Mouse (Mus musculus) liver, postnatal 0 days (tissue): Measurements from ENCODE around the gene Coro2a. TPM values are rescaled to one million over a fixed set of nuclear protein-coding genes. Genes with fewer than 3 reads are reported as not detected.
A peak's percentile ranks its signal among the peaks of the same experiment; 100 is the strongest.

ENCODE experiments used
- ATAC-seq: fragments of 200-750 bp; cut with Nextera tagmentation; 2 replicates; pipeline ENCODE4 v1.8.0; 2017; ENCODE audit warnings: mild to moderate bottlenecking, moderate library complexity
- DNase-seq: peaks from one replicate; pipeline ENCODE4 v3.0.0-alpha.2; 2016
- H3K27ac ChIP-seq: fragments of 300-500 bp; sonication (generic); 2 replicates; pipeline ENCODE4 v1.5.1; 2014; ENCODE audit warnings: antibody characterized with exemption, moderate library complexity, mild to moderate bottlenecking, low read depth
- H3K27me3 ChIP-seq: fragments of 300-500 bp; sonication (generic); 2 replicates; pipeline ENCODE4 v1.6.1; 2014; ENCODE audit warnings: low read length, control low read depth, mixed read lengths; ENCODE audit not compliant: insufficient read depth
- H3K36me3 ChIP-seq: fragments of 300-500 bp; sonication (generic); replicated peaks from 2 replicates; pipeline ENCODE4 v1.6.1; 2014; ENCODE audit warnings: mild to moderate bottlenecking, control low read depth, low read length, moderate library complexity, mixed read lengths; ENCODE audit not compliant: insufficient read depth
- H3K4me1 ChIP-seq: fragments of 300-500 bp; sonication (generic); 2 replicates; pipeline ENCODE4 v1.6.1; 2014; ENCODE audit warnings: antibody characterized with exemption, mild to moderate bottlenecking, control low read depth; ENCODE audit not compliant: insufficient read depth
- H3K4me2 ChIP-seq: fragments of 300-500 bp; sonication (generic); 2 replicates; pipeline ENCODE4 v1.6.1; 2014; ENCODE audit warnings: low read depth, mild to moderate bottlenecking, low read length, moderate library complexity, mixed read lengths
- H3K4me3 ChIP-seq: fragments of 300-500 bp; sonication (generic); 2 replicates; pipeline ENCODE4 v1.5.1; 2014; ENCODE audit warnings: low read depth, low read length
- H3K9ac ChIP-seq: fragments of 300-500 bp; sonication (generic); replicated peaks from 2 replicates; pipeline ENCODE4 v1.6.1; 2014; ENCODE audit warnings: mild to moderate bottlenecking, moderate library complexity
- H3K9me3 ChIP-seq: fragments of 300-500 bp; sonication (generic); 2 replicates; pipeline ENCODE4 v1.6.1; 2016; ENCODE audit warnings: mild to moderate bottlenecking, control low read depth, low read length, mixed read lengths
- CTCF ChIP-seq: sonication (generic); IDR thresholded peaks from 2 replicates; pipeline ENCODE4 v1.5.1; 2016; ENCODE audit warnings: antibody characterized with exemption, low read depth
- EP300 ChIP-seq: IDR thresholded peaks from 2 replicates; pipeline ENCODE4 v1.6.1; 2016; ENCODE audit warnings: antibody characterized with exemption, low read depth, mild to moderate bottlenecking
- WGBS: fragments of 180-500 bp; shearing (Covaris S2); extraction: QIAGEN DNeasy Blood & Tissue Kit; methylation state at CpG from one replicate; pipeline ENCODE4 v1.1.7; 2014; ENCODE audit not compliant: insufficient replicate concordance; 5-methylcytosine and 5-hydroxymethylcytosine counted together
- polyA plus RNA-seq: library from polyadenylated mRNA; unstranded; fragments of >200 nt; fragmentation: Nextera tagmentation; extraction: Ambion mirVana; gene quantifications from 2 replicates; pipeline ENCODE4 v1.2.1, GENCODE M21; 2015

The Coro2a gene
- polyA plus RNA-seq, 1 experiment from 2014 or later, result 2.2 TPM

DNA sequence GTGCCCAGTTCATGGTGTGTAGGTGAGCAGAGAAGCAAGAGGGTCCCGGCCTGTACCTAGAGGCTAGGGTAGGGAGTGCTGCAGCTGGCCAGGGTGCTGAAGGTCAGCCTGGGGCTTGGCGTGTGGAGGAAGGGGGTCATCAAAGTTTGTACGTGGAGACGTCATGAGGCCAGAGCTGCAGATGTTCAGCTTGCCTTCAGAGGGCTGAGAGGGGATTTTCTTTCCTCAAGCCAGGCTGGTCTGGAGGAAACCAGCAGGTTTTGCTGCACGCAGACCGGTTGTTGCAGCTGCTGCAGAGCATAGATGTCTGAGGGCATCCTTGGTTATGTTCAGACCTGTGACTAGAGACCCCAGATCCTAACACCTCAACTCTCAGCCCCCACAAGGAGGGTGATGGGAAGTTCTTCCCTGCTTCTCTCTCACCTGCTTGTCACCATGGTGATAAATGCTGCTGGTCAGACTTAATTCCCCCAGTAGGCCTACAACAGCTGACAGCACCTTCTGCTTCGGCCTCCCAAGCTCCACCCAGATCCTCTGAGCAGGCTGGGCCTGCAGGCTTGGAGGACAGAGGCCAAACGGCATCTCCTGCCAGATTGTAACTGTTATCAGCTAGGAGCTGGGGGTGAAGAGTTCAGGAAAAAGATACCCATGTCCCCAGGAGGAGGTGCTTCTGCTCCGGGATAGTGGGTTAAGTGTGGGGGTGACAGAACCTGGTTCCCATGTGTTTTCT is 27.8 kb downstream of the Coro2a start:
- no peak for DNase-seq
- Histone ChIP-seq H3K4me3 (no peak overlapping the region), H3K27ac (peak overlapping the region; percentile 72), H3K9me3 (no peaks in the 10 kb centered on the region), H3K27me3 (no peaks in the 10 kb centered on the region), H3K4me2 (peak overlapping the region; percentile 45; the same call in 1 of the 2 replicates), H3K36me3 (no peaks in the 10 kb centered on the region), H3K4me1 (peaks cover 9% of the 10 kb centered on the region; the same call in 1 of the 2 replicates), H3K9ac (no peak overlapping the region)
- TF ChIP-seq EP300, result no peak
- no peak for TF ChIP-seq CTCF
- no peak for ATAC-seq
- WGBS, result 36% methylated on average over 9 of the region's 9 CpGs

DNA sequence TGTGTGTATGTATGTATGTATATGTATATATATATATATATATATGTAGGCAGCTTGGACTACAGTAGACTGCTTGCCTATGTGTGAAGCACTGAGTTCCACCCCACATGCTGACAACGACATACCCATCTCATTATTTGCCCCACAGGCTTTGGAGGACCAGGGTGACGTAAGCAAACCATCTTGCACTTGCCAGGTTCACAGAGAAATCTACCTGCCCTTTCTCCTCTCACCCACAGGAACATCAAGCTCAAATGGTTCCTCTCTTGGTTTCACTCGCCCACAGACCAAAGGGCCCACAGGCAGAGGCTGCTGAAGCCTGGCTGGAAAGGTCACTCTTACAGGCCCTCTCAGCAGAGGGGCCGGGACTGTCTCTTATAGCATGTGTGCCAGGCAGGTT is 29.4 kb downstream of the Coro2a start:
- Histone ChIP-seq H3K4me1 (peaks cover 9% of the 10 kb centered on the region; the same call in 1 of the 2 replicates), H3K36me3 (no peaks in the 10 kb centered on the region), H3K4me2 (no peak overlapping the region), H3K9me3 (no peaks in the 10 kb centered on the region), H3K9ac (no peak overlapping the region), H3K27ac (no peak overlapping the region), H3K27me3 (no peaks in the 10 kb centered on the region), H3K4me3 (no peak overlapping the region)
- ATAC-seq, result no peak
- TF ChIP-seq CTCF, result no peak
- no peak for TF ChIP-seq EP300
- 70% methylated on average over 4 of the region's 4 CpGs for WGBS
- DNase-seq, result no peak

- Histone ChIP-seq H3K9me3 (no peaks in the 10 kb centered on the region), H3K27ac (no peak overlapping the region), H3K27me3 (no peaks in the 10 kb centered on the region), H3K4me2 (no peak overlapping the region), H3K4me1 (peaks cover 13% of the 10 kb centered on the region; the same call in 1 of the 2 replicates), H3K4me3 (no peak overlapping the region), H3K36me3 (no peaks in the 10 kb centered on the region), H3K9ac (no peak overlapping the region)
- 87% methylated on average over 9 of the region's 9 CpGs for WGBS
- ATAC-seq (no peak), DNase-seq (no peak)
- no peak for TF ChIP-seq CTCF
- no peak for TF ChIP-seq EP300
Observed at GRCm38 (mm10) chr4:46571744-46572143, 30.3 kb downstream of the Coro2a start.

DNA sequence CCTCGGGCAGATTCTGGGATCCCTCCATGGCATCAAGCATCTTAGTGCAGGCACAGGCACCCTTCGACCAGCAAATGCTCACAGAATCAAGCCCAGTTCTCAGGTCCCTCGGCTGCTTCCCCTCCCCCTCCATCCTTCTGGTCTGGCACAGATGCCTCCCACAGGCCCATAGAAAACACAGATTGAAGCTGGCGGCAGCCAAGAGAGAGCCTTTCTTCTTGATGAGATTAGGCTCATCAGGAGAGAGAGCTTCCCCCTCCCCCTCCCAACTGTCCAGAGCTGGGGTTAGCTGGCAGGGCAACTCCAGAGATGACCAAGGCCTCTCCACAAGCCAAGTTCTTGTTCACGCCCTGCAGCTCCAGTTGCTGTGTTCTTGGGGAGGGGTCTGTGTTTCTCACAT is 32.3 kb downstream of the Coro2a start:
- Histone ChIP-seq H3K27me3 (no peaks in the 10 kb centered on the region), H3K4me1 (peaks cover 18% of the 10 kb centered on the region; the same call in 1 of the 2 replicates), H3K9ac (no peak overlapping the region), H3K4me3 (no peak overlapping the region), H3K27ac (no peak overlapping the region), H3K4me2 (no peak overlapping the region), H3K9me3 (no peaks in the 10 kb centered on the region), H3K36me3 (no peaks in the 10 kb centered on the region)
- DNase-seq (no peak), ATAC-seq (no peak)
- TF ChIP-seq CTCF (no peak), EP300 (no peak)
- WGBS, result 59% methylated on average over 5 of the region's 5 CpGs

DNA sequence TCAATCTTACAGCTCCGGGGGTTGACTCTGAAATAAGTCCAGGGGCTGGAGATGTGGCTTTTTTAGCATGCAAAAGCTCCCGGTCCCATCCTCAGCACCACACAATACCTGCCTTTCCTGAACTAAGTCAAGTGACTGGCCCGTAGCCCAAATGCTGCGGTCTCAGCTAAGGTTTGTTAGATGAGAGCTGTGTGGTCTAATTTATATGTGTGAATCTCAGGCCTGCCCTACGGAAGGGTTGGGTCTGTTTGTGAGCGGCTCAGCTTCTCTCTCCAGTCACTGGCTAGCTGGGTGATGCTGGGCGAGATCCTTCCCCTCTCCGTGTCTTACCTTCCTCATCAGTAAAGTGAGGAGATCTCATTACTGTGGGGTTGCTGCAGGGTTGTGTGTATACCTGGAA is 33.8 kb downstream of the Coro2a start:
- no peaks in the 10 kb centered on the region for H3K27me3 ChIP-seq
- peaks cover 23% of the 10 kb centered on the region for H3K4me1 ChIP-seq
- no peak overlapping the region for H3K4me3 ChIP-seq
- 83% methylated on average over 8 of the region's 8 CpGs for WGBS
- DNase-seq, result no peak
- no peaks in the 10 kb centered on the region for H3K36me3 ChIP-seq
- no peaks in the 10 kb centered on the region for H3K9me3 ChIP-seq
- H3K27ac ChIP-seq, result no peak overlapping the region
- no peak for ATAC-seq
- no peak overlapping the region for H3K4me2 ChIP-seq
- no peak overlapping the region for H3K9ac ChIP-seq
- TF ChIP-seq CTCF, result no peak
- TF ChIP-seq EP300, result no peak

DNA sequence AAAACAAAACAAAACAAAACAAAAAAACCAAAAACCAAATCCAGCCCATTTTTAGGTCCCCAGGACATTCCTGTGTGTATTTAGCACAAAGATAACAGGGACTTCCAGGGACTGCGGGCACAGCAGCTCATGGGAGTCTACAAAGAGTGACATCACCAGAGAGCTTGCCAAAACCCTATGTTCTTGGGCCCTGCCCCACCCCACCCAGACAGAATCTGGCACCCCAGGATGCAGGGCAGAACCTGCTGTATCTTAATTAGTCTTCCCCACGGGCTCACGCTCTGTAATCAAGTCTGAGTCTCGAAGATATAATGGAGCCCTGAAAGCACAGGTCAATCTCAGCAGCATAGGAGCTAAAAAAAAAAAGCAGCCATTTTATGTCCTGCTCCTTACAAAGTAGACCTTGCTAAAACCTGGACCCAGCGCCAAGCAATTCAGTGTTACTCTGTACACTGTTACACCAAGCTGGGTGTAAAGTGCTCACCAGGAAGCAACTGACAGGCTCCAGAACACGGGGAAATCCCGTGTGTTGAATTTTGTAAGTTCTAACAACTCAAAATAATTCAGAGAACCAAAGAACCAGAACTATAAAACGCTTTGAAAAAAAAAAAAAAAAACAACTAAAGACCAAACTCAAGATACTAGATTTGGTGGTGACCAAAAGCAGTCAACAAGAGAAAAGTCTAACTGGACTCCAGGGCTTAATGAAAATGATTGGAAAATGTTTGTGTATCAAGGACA is 34.9 kb downstream of the Coro2a start:
- 54% methylated on average over 8 of the region's 8 CpGs for WGBS
- no peak overlapping the region for H3K4me3 ChIP-seq
- H3K27ac ChIP-seq, result no peak overlapping the region
- H3K9ac ChIP-seq, result no peak overlapping the region
- H3K9me3 ChIP-seq, result no peaks in the 10 kb centered on the region
- peaks cover 23% of the 10 kb centered on the region for H3K4me1 ChIP-seq
- H3K27me3 ChIP-seq, result no peaks in the 10 kb centered on the region
- H3K36me3 ChIP-seq, result no peaks in the 10 kb centered on the region
- ATAC-seq (no peak), DNase-seq (no peak)
- no peak overlapping the region for H3K4me2 ChIP-seq
- TF ChIP-seq EP300, result no peak
